Mouse (Mus musculus) liver, postnatal 0 days (tissue): ENCODE results near the gene Glod4. TPM values are rescaled to one million over a fixed set of nuclear protein-coding genes. Genes with fewer than 3 reads are reported as not detected.

Experiments used
- ATAC-seq: fragments of 200-750 bp; cut with Nextera tagmentation; 2 replicates; pipeline ENCODE4 v1.8.0; 2017; ENCODE audit warnings: mild to moderate bottlenecking, moderate library complexity
- DNase-seq: peaks from one replicate; pipeline ENCODE4 v3.0.0-alpha.2; 2016
- H3K27ac ChIP-seq: fragments of 300-500 bp; sonication (generic); 2 replicates; pipeline ENCODE4 v1.5.1; 2014; ENCODE audit warnings: antibody characterized with exemption, moderate library complexity, mild to moderate bottlenecking, low read depth
- H3K27me3 ChIP-seq: fragments of 300-500 bp; sonication (generic); 2 replicates; pipeline ENCODE4 v1.6.1; 2014; ENCODE audit warnings: low read length, control low read depth, mixed read lengths; ENCODE audit not compliant: insufficient read depth
- H3K36me3 ChIP-seq: fragments of 300-500 bp; sonication (generic); replicated peaks from 2 replicates; pipeline ENCODE4 v1.6.1; 2014; ENCODE audit warnings: mild to moderate bottlenecking, control low read depth, low read length, moderate library complexity, mixed read lengths; ENCODE audit not compliant: insufficient read depth
- H3K4me1 ChIP-seq: fragments of 300-500 bp; sonication (generic); 2 replicates; pipeline ENCODE4 v1.6.1; 2014; ENCODE audit warnings: antibody characterized with exemption, mild to moderate bottlenecking, control low read depth; ENCODE audit not compliant: insufficient read depth
- H3K4me2 ChIP-seq: fragments of 300-500 bp; sonication (generic); 2 replicates; pipeline ENCODE4 v1.6.1; 2014; ENCODE audit warnings: low read depth, mild to moderate bottlenecking, low read length, moderate library complexity, mixed read lengths
- H3K4me3 ChIP-seq: fragments of 300-500 bp; sonication (generic); 2 replicates; pipeline ENCODE4 v1.5.1; 2014; ENCODE audit warnings: low read depth, low read length
- H3K9ac ChIP-seq: fragments of 300-500 bp; sonication (generic); replicated peaks from 2 replicates; pipeline ENCODE4 v1.6.1; 2014; ENCODE audit warnings: mild to moderate bottlenecking, moderate library complexity
- H3K9me3 ChIP-seq: fragments of 300-500 bp; sonication (generic); 2 replicates; pipeline ENCODE4 v1.6.1; 2016; ENCODE audit warnings: mild to moderate bottlenecking, control low read depth, low read length, mixed read lengths
- CTCF ChIP-seq: sonication (generic); IDR thresholded peaks from 2 replicates; pipeline ENCODE4 v1.5.1; 2016; ENCODE audit warnings: antibody characterized with exemption, low read depth
- EP300 ChIP-seq: IDR thresholded peaks from 2 replicates; pipeline ENCODE4 v1.6.1; 2016; ENCODE audit warnings: antibody characterized with exemption, low read depth, mild to moderate bottlenecking
- WGBS: fragments of 180-500 bp; shearing (Covaris S2); extraction: QIAGEN DNeasy Blood & Tissue Kit; methylation state at CpG from one replicate; pipeline ENCODE4 v1.1.7; 2014; ENCODE audit not compliant: insufficient replicate concordance; 5-methylcytosine and 5-hydroxymethylcytosine counted together
- polyA plus RNA-seq: library from polyadenylated mRNA; unstranded; fragments of >200 nt; fragmentation: Nextera tagmentation; extraction: Ambion mirVana; gene quantifications from 2 replicates; pipeline ENCODE4 v1.2.1, GENCODE M21; 2015

Gene Glod4
- polyA plus RNA-seq, 1 experiment from 2014 or later: 43.6 TPM

GRCm38 (mm10) chr11:76125386-76125785 lies 118.1 kb downstream of the Glod4 start:
- ATAC-seq: no peak
- Histone ChIP-seq H3K27ac (no peak overlapping the region), H3K4me2 (no peak overlapping the region), H3K4me1 (no peaks in the 10 kb centered on the region; the same call in 1 of the 2 replicates), H3K36me3 (peaks cover 9% of the 10 kb centered on the region), H3K27me3 (no peaks in the 10 kb centered on the region), H3K9me3 (no peaks in the 10 kb centered on the region), H3K9ac (no peak overlapping the region), H3K4me3 (no peak overlapping the region)
- no peak for DNase-seq
- TF ChIP-seq EP300 (no peak), CTCF (no peak)
- 74% methylated on average over 8 of the region's 8 CpGs for WGBS

- DNase-seq: no peak
- Histone ChIP-seq H3K27me3 (no peaks in the 10 kb centered on the region), H3K4me3 (no peak overlapping the region), H3K9ac (no peak overlapping the region), H3K27ac (no peak overlapping the region), H3K4me2 (no peak overlapping the region), H3K9me3 (no peaks in the 10 kb centered on the region), H3K4me1 (no peaks in the 10 kb centered on the region; the same call in 1 of the 2 replicates), H3K36me3 (peaks cover 10% of the 10 kb centered on the region)
- TF ChIP-seq EP300 (no peak), CTCF (no peak)
- no peak for ATAC-seq
- 93% methylated on average over 1 of the region's 1 CpGs for WGBS
These were observed 120.0 kb downstream of the Glod4 start for GRCm38 (mm10) chr11:76123517-76123916.

GRCm38 (mm10) chr11:76122571-76122970 lies 121.0 kb downstream of the Glod4 start:
- WGBS: 77% methylated on average over 2 of the region's 2 CpGs
- Histone ChIP-seq H3K27ac (no peak overlapping the region), H3K9me3 (no peaks in the 10 kb centered on the region), H3K4me3 (no peak overlapping the region), H3K36me3 (peaks cover 11% of the 10 kb centered on the region), H3K27me3 (no peaks in the 10 kb centered on the region), H3K4me2 (no peak overlapping the region), H3K9ac (no peak overlapping the region), H3K4me1 (no peaks in the 10 kb centered on the region; the same call in 1 of the 2 replicates)
- DNase-seq: no peak
- no peak for ATAC-seq
- no peak for TF ChIP-seq CTCF
- no peak for TF ChIP-seq EP300

GRCm38 (mm10) chr11:76121086-76121485 lies 122.4 kb downstream of the Glod4 start:
- no peaks in the 10 kb centered on the region for H3K27me3 ChIP-seq
- ATAC-seq (no peak), DNase-seq (no peak)
- no peak overlapping the region for H3K27ac ChIP-seq
- 66% methylated on average over 4 of the region's 4 CpGs for WGBS
- TF ChIP-seq CTCF (no peak), EP300 (no peak)
- H3K4me2 ChIP-seq: no peak overlapping the region
- H3K9me3 ChIP-seq: no peaks in the 10 kb centered on the region
- no peak overlapping the region for H3K4me3 ChIP-seq
- peaks cover 20% of the 10 kb centered on the region for H3K36me3 ChIP-seq
- H3K9ac ChIP-seq: no peak overlapping the region
- H3K4me1 ChIP-seq: no peaks in the 10 kb centered on the region; the same call in 1 of the 2 replicates

GRCm38 (mm10) chr11:76120407-76120901 lies 123.1 kb downstream of the Glod4 start:
- ATAC-seq (no peak), DNase-seq (no peak)
- Histone ChIP-seq H3K36me3 (peaks cover 25% of the 10 kb centered on the region), H3K4me3 (no peak overlapping the region), H3K4me2 (no peak overlapping the region), H3K9ac (no peak overlapping the region), H3K27ac (no peak overlapping the region), H3K27me3 (no peaks in the 10 kb centered on the region), H3K9me3 (no peaks in the 10 kb centered on the region), H3K4me1 (no peaks in the 10 kb centered on the region; the same call in 1 of the 2 replicates)
- no peak for TF ChIP-seq CTCF
- whole genome bisulfite sequencing: 69% methylated on average over 10 of the region's 10 CpGs

GRCm38 (mm10) chr11:76110416-76110815 lies 133.1 kb downstream of the Glod4 start:
- no peak overlapping the region for H3K4me3 ChIP-seq
- no peak for ATAC-seq
- H3K9me3 ChIP-seq: no peaks in the 10 kb centered on the region
- no peaks in the 10 kb centered on the region for H3K4me1 ChIP-seq
- no peaks in the 10 kb centered on the region for H3K27me3 ChIP-seq
- H3K9ac ChIP-seq: no peak overlapping the region
- H3K27ac ChIP-seq: no peak overlapping the region
- no peak overlapping the region for H3K4me2 ChIP-seq
- no peak for DNase-seq
- TF ChIP-seq EP300 (no peak), CTCF (no peak)
- peaks cover 13% of the 10 kb centered on the region; the same call in 1 of the 2 replicates for H3K36me3 ChIP-seq
- WGBS: 84% methylated on average over 3 of the region's 3 CpGs
